ENCODE assay signal across 14 mouse cellular contexts in the genomic region with DNA sequence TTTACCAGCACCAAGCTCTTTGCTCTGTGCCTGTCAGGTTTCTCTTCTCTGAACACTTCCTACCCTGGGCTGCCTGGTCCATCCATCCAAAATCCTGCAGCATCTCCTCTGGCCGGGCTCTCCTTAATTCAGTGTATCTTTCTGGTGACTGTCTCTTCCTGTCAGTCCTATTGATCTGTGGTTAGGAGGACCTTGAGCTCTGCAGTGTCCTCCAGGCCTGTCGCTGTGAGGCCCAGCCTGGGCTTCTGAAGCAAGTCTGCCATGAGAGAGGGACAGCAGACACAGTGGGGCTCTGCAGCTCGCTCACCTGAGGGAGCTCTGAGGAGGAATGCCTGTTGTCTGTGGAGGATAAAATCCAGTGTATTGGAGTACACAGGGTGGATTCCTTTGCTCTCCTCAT. TPM values are rescaled to one million over a fixed set of nuclear protein-coding genes. Genes with fewer than 3 reads are reported as not detected.
DNase-seq lines count a peak whose midpoint lies in the region; ATAC-seq and TF ChIP-seq lines count a peak whose summit lies in the region.
"Had no signal": no experiment of that assay in that cellular context is flagged by ENCODE, and none has a peak within 500 bp of the region (broad histone marks: within the 10 kb centered on the region; RNA-seq: fewer than 3 reads in every experiment).

No protein-coding gene starts in this region.

- DNase-seq in forebrain, embryonic 10.5 days (ENCODE audit: extremely low spot score, low spot score), result no peak
- no peak for DNase-seq in forebrain, embryonic 14.5 days (ENCODE audit: low spot score)
- peak; percentile 52 for DNase-seq in liver, adult 2 months (ENCODE audit: extremely low read depth, low read depth, low spot score)
- DNase-seq in liver (no peak), G1E (ENCODE audit: low spot score) (no peak)
- DNase-seq in right cerebral cortex, postnatal 25 days, result no peak
- no peak for DNase-seq in cerebellum, adult 11 months
- DNase-seq: cerebellum, adult 2 months; gastrocnemius, adult 2 months; right cerebral cortex, adult 18-20 months; thymus, adult 18-20 months had no signal

- TF ChIP-seq POLR2A in liver, adult 2 months (IDR thresholded peaks at IDR 0.05; ENCODE audit: extremely low read depth, insufficient read depth, low read length), result no peak

- no peak overlapping the region for H3K9ac ChIP-seq in forebrain, embryonic 14.5 days (ENCODE audit: low read length)
- H3K9ac ChIP-seq in liver, adult 2 months (ENCODE audit: low read depth, low read length), result no peak overlapping the region
- H3K9ac ChIP-seq in liver, embryonic 15.5 days, result no peak overlapping the region

- H3K9me3 ChIP-seq in forebrain, embryonic 10.5 days, result no peaks in the 10 kb centered on the region
- no peaks in the 10 kb centered on the region for H3K9me3 ChIP-seq in forebrain, embryonic 14.5 days (replicated peaks; ENCODE audit: control insufficient read depth, low read length)
- H3K9me3 ChIP-seq in G1E (replicated peaks), result no peaks in the 10 kb centered on the region
- H3K9me3 ChIP-seq in liver, embryonic 15.5 days (replicated peaks), result no peaks in the 10 kb centered on the region

- H3K4me1 ChIP-seq in forebrain, embryonic 10.5 days, result peaks cover 23% of the 10 kb centered on the region
- H3K4me1 ChIP-seq in forebrain, embryonic 14.5 days (ENCODE audit: control insufficient read depth, insufficient read depth, low read length), result peaks cover 10% of the 10 kb centered on the region; the same call in 1 of the 2 replicates
- peaks cover 19% of the 10 kb centered on the region for H3K4me1 ChIP-seq in liver, adult 2 months (ENCODE audit: control insufficient read depth, insufficient read depth, low read length)
- peaks cover 42% of the 10 kb centered on the region for H3K4me1 ChIP-seq in G1E (ENCODE audit: insufficient read depth, low read depth, low read length)
- H3K4me1 ChIP-seq in liver, embryonic 15.5 days (replicated peaks), result peaks cover 38% of the 10 kb centered on the region

- H3K4me2 ChIP-seq in forebrain, embryonic 14.5 days (ENCODE audit: low read length), result no peak overlapping the region
- peak overlapping the region; percentile 99 for H3K4me2 ChIP-seq in liver, embryonic 15.5 days

- H3K27ac ChIP-seq in forebrain, embryonic 10.5 days, result no peak overlapping the region
- H3K27ac ChIP-seq in forebrain, embryonic 14.5 days (ENCODE audit: low read depth, low read length), result no peak overlapping the region
- no peak overlapping the region for H3K27ac ChIP-seq in liver, adult 2 months (replicated peaks; ENCODE audit: insufficient read depth, low read depth, low read length)
- H3K27ac ChIP-seq in liver, embryonic 15.5 days (replicated peaks), result no peak overlapping the region
- H3K27ac ChIP-seq: gastrocnemius, adult 2 months; left cerebral cortex, adult 2 months had no signal

- whole genome bisulfite sequencing in forebrain, embryonic 10.5 days, result 95% methylated on average over 3 of the region's 3 CpGs
- WGBS in forebrain, embryonic 14.5 days, result 97% methylated on average over 3 of the region's 3 CpGs
- 31% methylated on average over 3 of the region's 3 CpGs for WGBS in liver, adult 2 months
- 70% methylated on average over 3 of the region's 3 CpGs for WGBS in liver, embryonic 15.5 days (ENCODE audit: insufficient replicate concordance)

- no peaks in the 10 kb centered on the region for H3K27me3 ChIP-seq in forebrain, embryonic 10.5 days (ENCODE audit: poor library complexity, severe bottlenecking)
- no peaks in the 10 kb centered on the region for H3K27me3 ChIP-seq in forebrain, embryonic 14.5 days (replicated peaks; ENCODE audit: control insufficient read depth, insufficient read depth, low read length)
- no peaks in the 10 kb centered on the region for H3K27me3 ChIP-seq in liver, adult 2 months (ENCODE audit: control insufficient read depth, insufficient read depth, low read length)
- H3K27me3 ChIP-seq in G1E (ENCODE audit: insufficient read depth, low read length), result peaks cover 4% of the 10 kb centered on the region; the same call in 1 of the 2 replicates
- H3K27me3 ChIP-seq in liver, embryonic 15.5 days, result no peaks in the 10 kb centered on the region

- TF ChIP-seq CTCF in liver, adult 2 months (IDR thresholded peaks at IDR 0.05; ENCODE audit: low read depth, low read length), result no peak
- no peak for TF ChIP-seq CTCF in G1E (IDR thresholded peaks at IDR 0.05; ENCODE audit: low read depth, low read length)

- peaks cover 27% of the 10 kb centered on the region for H3K36me3 ChIP-seq in forebrain, embryonic 10.5 days (replicated peaks)
- peaks cover 9% of the 10 kb centered on the region for H3K36me3 ChIP-seq in forebrain, embryonic 14.5 days (ENCODE audit: control insufficient read depth, insufficient read depth, low read length)
- H3K36me3 ChIP-seq in liver, adult 2 months (ENCODE audit: control insufficient read depth, insufficient read depth, low read length), result no peaks in the 10 kb centered on the region
- H3K36me3 ChIP-seq in G1E (replicated peaks), result peaks cover 34% of the 10 kb centered on the region
- peaks cover 15% of the 10 kb centered on the region for H3K36me3 ChIP-seq in liver, embryonic 15.5 days (replicated peaks)

- peak overlapping the region; percentile 92; the same call in 1 of the 2 replicates for H3K4me3 ChIP-seq in forebrain, embryonic 10.5 days
- H3K4me3 ChIP-seq in forebrain, embryonic 14.5 days (ENCODE audit: low read depth, low read length), result no peak overlapping the region
- H3K4me3 ChIP-seq in liver, adult 2 months (ENCODE audit: insufficient read depth, low read depth, low read length), result no peak overlapping the region
- H3K4me3 ChIP-seq in G1E (ENCODE audit: low read depth, low read length), result peak overlapping the region; percentile 94
- no peak overlapping the region for H3K4me3 ChIP-seq in liver, embryonic 15.5 days (replicated peaks)
- H3K4me3 ChIP-seq: left cerebral cortex, adult 2 months had no signal

- peaks cover 14% of the 10 kb centered on the region for H3K79me2 ChIP-seq in liver, adult 2 months (ENCODE audit: control insufficient read depth, insufficient read depth, low read length)

- no peak for ATAC-seq in forebrain, embryonic 14.5 days
- ATAC-seq in G1E (ENCODE audit: extremely low read depth, insufficient number of reproducible peaks, low FRiP score, poor library complexity, severe bottlenecking), result no peak
- no peak for ATAC-seq in liver, embryonic 15.5 days (ENCODE audit: insufficient read depth)
- ATAC-seq: inflammation-experienced regulatory T-cells, adult 6 months had no signal

RNA-seq across cellular contexts. Expression of a gene that starts 1.9 kb away (rescaled TPM):
- 80.2 and 81.1 TPM in 2 replicates for polyA plus RNA-seq in forebrain, embryonic 10.5 days (2016; fragmentation: Nextera tagmentation; extraction: Ambion mirVana)
- 42.2 and 44.0 TPM in 2 replicates for polyA plus RNA-seq in forebrain, embryonic 14.5 days (2014; fragmentation: Nextera tagmentation; extraction: Ambion mirVana)
- 6.5 and 8.1 TPM in 2 replicates for total RNA-seq in liver, adult 2 months (2014; rRNA removed)
- 22.8 and 25.3 TPM in 2 replicates for polyA plus RNA-seq in liver, adult 2 months (2012; rRNA removed)
- total RNA-seq in G1E (2014; fragmentation: Nextera tagmentation) (15.3 and 18.7 TPM in 2 replicates), G1E (2017) (38.7 and 43.5 TPM in 2 replicates)
- 81.9 and 116 TPM in 2 replicates for polyA plus RNA-seq in G1E (2012)
- polyA plus RNA-seq in liver, embryonic 15.5 days (2015; fragmentation: Nextera tagmentation; extraction: Ambion mirVana), result 15.9 and 19.3 TPM in 2 replicates

RNA-seq across cellular contexts. Expression of a gene that starts 15.7 kb away (rescaled TPM):
- 0.40 and 0.84 TPM in 2 replicates for polyA plus RNA-seq in forebrain, embryonic 10.5 days (2016; fragmentation: Nextera tagmentation; extraction: Ambion mirVana)
- polyA plus RNA-seq in forebrain, embryonic 14.5 days (2014; fragmentation: Nextera tagmentation; extraction: Ambion mirVana), result 0.65 and 1.6 TPM in 2 replicates
- 2.6 and 2.8 TPM in 2 replicates for total RNA-seq in liver, adult 2 months (2014; rRNA removed)
- 5.7 and 7.7 TPM in 2 replicates for polyA plus RNA-seq in liver, adult 2 months (2012; rRNA removed)
- total RNA-seq in G1E (2014; fragmentation: Nextera tagmentation) (1.9 and 42.7 TPM in 2 replicates), G1E (2017) (1.1 and 2.1 TPM in 2 replicates)
- 0.59 and 0.70 TPM in 2 replicates for polyA plus RNA-seq in G1E (2012)
- 94.6 and 121 TPM in 2 replicates for polyA plus RNA-seq in liver, embryonic 15.5 days (2015; fragmentation: Nextera tagmentation; extraction: Ambion mirVana)

RNA-seq across cellular contexts. Expression of a gene that starts 50.5 kb away (rescaled TPM):
- 23.4 and 24.2 TPM in 2 replicates for polyA plus RNA-seq in forebrain, embryonic 10.5 days (2016; fragmentation: Nextera tagmentation; extraction: Ambion mirVana)
- 18.7 and 20.5 TPM in 2 replicates for polyA plus RNA-seq in forebrain, embryonic 14.5 days (2014; fragmentation: Nextera tagmentation; extraction: Ambion mirVana)
- total RNA-seq in liver, adult 2 months (2014; rRNA removed), result 5.3 and 5.8 TPM in 2 replicates
- 7.9 and 8.0 TPM in 2 replicates for polyA plus RNA-seq in liver, adult 2 months (2012; rRNA removed)
- total RNA-seq in G1E (2014; fragmentation: Nextera tagmentation), result 35.5 and 42.5 TPM in 2 replicates
- total RNA-seq in G1E (2017), result 17.9 and 18.2 TPM in 2 replicates
- polyA plus RNA-seq in G1E (2012), result 5.5 and 8.8 TPM in 2 replicates
- 6.8 TPM in 2 replicates for polyA plus RNA-seq in liver, embryonic 15.5 days (2015; fragmentation: Nextera tagmentation; extraction: Ambion mirVana)

Comparison
In these comparisons a context has a peak if more than half of its experiments do, and no peak if none do; other contexts are left out.
1. H3K4me3 ChIP-seq: peak in forebrain, embryonic 10.5 days (single experiment) and G1E (single experiment); none in forebrain, embryonic 14.5 days (single experiment), liver, adult 2 months (single experiment) and liver, embryonic 15.5 days (single experiment).
2. RNA of a gene that starts 15.7 kb away (polyA plus RNA-seq): 94.6 to 121 TPM in liver, embryonic 15.5 days; 5.7 to 7.7 TPM in liver, adult 2 months, 0.65 to 1.6 TPM in forebrain, embryonic 14.5 days, 0.59 to 0.70 TPM in G1E and 0.40 to 0.84 TPM in forebrain, embryonic 10.5 days; every median in the first group is over 10 times any median in the second.